Mouse (Mus musculus) neural tube, embryonic 13.5 days (tissue): ENCODE measurements at regions not wholly inside any gene's neighbourhood (a gene's known extent, or its start where the extent isn't known, plus 50 kb on each side); places are given as distances from the start of the nearest gene placed in this dataset.

Source experiments
- ATAC-seq: fragments of 200-750 bp; cut with Nextera tagmentation; 2 replicates; pipeline ENCODE4 v1.8.0; 2017; ENCODE audit warnings: low read depth, mild to moderate bottlenecking, moderate TSS enrichment, moderate library complexity
- H3K27ac ChIP-seq: fragments of 300-500 bp; sonication (generic); replicated peaks from 2 replicates; pipeline ENCODE4 v1.5.1; 2015; ENCODE audit warnings: moderate library complexity, mild to moderate bottlenecking, inconsistent platforms
- H3K27me3 ChIP-seq: fragments of 300-500 bp; sonication (generic); 2 replicates; pipeline ENCODE4 v1.6.1; 2015; ENCODE audit warnings: mild to moderate bottlenecking, inconsistent platforms
- H3K36me3 ChIP-seq: fragments of 300-500 bp; sonication (generic); 2 replicates; pipeline ENCODE4 v1.6.1; 2015; ENCODE audit warnings: mild to moderate bottlenecking, inconsistent platforms
- H3K4me1 ChIP-seq: fragments of 300-500 bp; sonication (generic); replicated peaks from 2 replicates; pipeline ENCODE4 v1.6.1; 2015; ENCODE audit warnings: inconsistent platforms
- H3K4me2 ChIP-seq: fragments of 300-500 bp; sonication (generic); 2 replicates; pipeline ENCODE4 v1.6.1; 2015; ENCODE audit warnings: inconsistent platforms, mild to moderate bottlenecking, moderate library complexity
- H3K4me3 ChIP-seq: fragments of 300-500 bp; sonication (generic); 2 replicates; pipeline ENCODE4 v1.5.1; 2015; ENCODE audit warnings: mild to moderate bottlenecking, inconsistent platforms
- H3K9ac ChIP-seq: fragments of 300-500 bp; sonication (generic); 2 replicates; pipeline ENCODE4 v1.6.1; 2015; ENCODE audit warnings: moderate library complexity, mild to moderate bottlenecking, inconsistent platforms
- H3K9me3 ChIP-seq: fragments of 300-500 bp; sonication (generic); 2 replicates; pipeline ENCODE4 v1.6.1; 2016; ENCODE audit warnings: inconsistent platforms
- WGBS: fragments of 180-500 bp; shearing (Covaris S2); methylation state at CpG from one replicate; pipeline ENCODE4 v1.1.7; 2015; 5-methylcytosine and 5-hydroxymethylcytosine counted together

- H3K9ac ChIP-seq = no peak overlapping the region
- H3K4me3 ChIP-seq = no peak overlapping the region
- H3K27ac ChIP-seq = no peak overlapping the region
- 39% methylated on average over 11 of the region's 11 CpGs for WGBS
- no peaks in the 10 kb centered on the region for H3K9me3 ChIP-seq
- H3K27me3 ChIP-seq = no peaks in the 10 kb centered on the region
- no peaks in the 10 kb centered on the region for H3K36me3 ChIP-seq
- H3K4me1 ChIP-seq = peaks cover 8% of the 10 kb centered on the region
- no peak overlapping the region for H3K4me2 ChIP-seq
- no peak for ATAC-seq
Measured at GRCm38 (mm10) chr13:104577856-104578255, 214.4 kb upstream of the Srek1ip1 start.

GRCm38 (mm10) chr13:104580686-104581350, 211.5 kb upstream of the Srek1ip1 start:
- Histone ChIP-seq H3K4me1 (peaks cover 14% of the 10 kb centered on the region), H3K36me3 (no peaks in the 10 kb centered on the region), H3K9ac (no peak overlapping the region), H3K27ac (no peak overlapping the region), H3K27me3 (no peaks in the 10 kb centered on the region), H3K9me3 (no peaks in the 10 kb centered on the region), H3K4me3 (no peak overlapping the region), H3K4me2 (no peak overlapping the region)
- ATAC-seq = no peak
- 53% methylated on average over 9 of the region's 9 CpGs for WGBS
